Mouse (Mus musculus) ES-CJ7 (cell line): ENCODE measurements at regions not wholly inside any gene's neighbourhood (a gene's known extent, or its start where the extent isn't known, plus 50 kb on each side); places are given as distances from the start of the nearest gene placed in this dataset.

ENCODE experiments used
- DNase-seq: peaks from one replicate; pipeline ENCODE4 v3.0.0; 2011; ENCODE audit warnings: low read depth, low spot score

GRCm38 (mm10) chr9:98690839-98691516 is 89.5 kb upstream of the Mrps22 start:
- no peak for DNase-seq

GRCm38 (mm10) chr9:98685548-98685947 is 84.1 kb upstream of the Mrps22 start:
- DNase-seq = no peak

GRCm38 (mm10) chr9:98684336-98684735 is 82.9 kb upstream of the Mrps22 start:
- DNase-seq = no peak

GRCm38 (mm10) chr9:98675612-98676011 is 74.2 kb upstream of the Mrps22 start:
- no peak for DNase-seq

GRCm38 (mm10) chr9:98673461-98674114 is 72.1 kb upstream of the Mrps22 start:
- DNase-seq = no peak

GRCm38 (mm10) chr9:98672361-98672760 is 70.9 kb upstream of the Mrps22 start:
- DNase-seq = no peak

- DNase-seq = no peak
These were observed 67.2 kb upstream of the Mrps22 start for GRCm38 (mm10) chr9:98668423-98669330.

- DNase-seq = no peak
These were observed 65.6 kb upstream of the Mrps22 start for GRCm38 (mm10) chr9:98667072-98667471.

- no peak for DNase-seq
These were observed 61.6 kb upstream of the Mrps22 start for GRCm38 (mm10) chr9:98663011-98663410.

- DNase-seq = no peak
These were observed 50.2 kb upstream of the Mrps22 start for GRCm38 (mm10) chr9:98651681-98652080.
